In genomic region chr2:50066246-50066967, GRCm38 (mm10) we compare ENCODE assay signal across 8 mouse cellular contexts. TPM values are rescaled to one million over a fixed set of nuclear protein-coding genes. Genes with fewer than 3 reads are reported as not detected.
A peak's percentile ranks its signal among the peaks of the same experiment; 100 is the strongest.
DNase-seq lines count a peak whose midpoint lies in the region; ATAC-seq lines count a peak whose summit lies in the region.

Gene Lypd6, plus strand, starts transcription at chr2:50066429.

- H3K9me3 ChIP-seq in intestine, embryonic 15.5 days: no peaks in the 10 kb centered on the region

- peak; percentile 86 to 92 for DNase-seq in adrenal gland, adult (ENCODE audit: inconsistent age in 2 of 2, low spot score in 1 of 2)
- DNase-seq in embryo, embryonic 10.5 days (ENCODE audit: low spot score): peak; percentile 86
- DNase-seq in gastrocnemius, postnatal 36 days: peak; percentile 33 to 41
- DNase-seq in left cerebral cortex, postnatal 36 days (ENCODE audit: low spot score in 2 of 2): peak; percentile 58
- DNase-seq in right cerebral cortex, postnatal 36 days (ENCODE audit: low spot score in 2 of 2): peak; percentile 45
- DNase-seq in c-Kit-positive CD71-positive TER-119-positive erythroid progenitor cells, embryonic 14.5 days (ENCODE audit: low spot score): no peak

- peaks cover 5% of the 10 kb centered on the region; the same call in 1 of the 2 replicates for H3K4me1 ChIP-seq in intestine, embryonic 15.5 days (replicated peaks)

- H3K27ac ChIP-seq in intestine, embryonic 15.5 days: peak within 1 kb of the TSS; percentile 66

- WGBS in intestine, embryonic 15.5 days: 1% methylated on average over 75 of the region's 76 CpGs

- ATAC-seq in intestine, embryonic 15.5 days: peak; percentile 97
- peak; percentile 81 for ATAC-seq in megakaryocyte-erythroid progenitor cell, adult 5-6 weeks (replicated peaks; ENCODE audit: low FRiP score, low TSS enrichment, poor library complexity, severe bottlenecking)

- intact Hi-C loops in gastrocnemius, postnatal 36 days (cut with DNase I): no loop called here
- intact Hi-C loops in left cerebral cortex, postnatal 36 days (cut with DNase I): loop anchor here (10.0 kb wide), 2 partner anchors 198 to 302 kb away; no protein-coding TSS in a partner anchor

- H3K4me3 ChIP-seq in intestine, embryonic 15.5 days (replicated peaks): peak within 1 kb of the TSS; percentile 66

- H3K27me3 ChIP-seq in intestine, embryonic 15.5 days (replicated peaks): no peaks in the 10 kb centered on the region

- peak within 1 kb of the TSS; percentile 65 for H3K9ac ChIP-seq in intestine, embryonic 15.5 days

- H3K4me2 ChIP-seq in intestine, embryonic 15.5 days (replicated peaks): peak within 1 kb of the TSS; percentile 75

- no peaks in the 10 kb centered on the region for H3K36me3 ChIP-seq in intestine, embryonic 15.5 days

RNA-seq across cellular contexts. Expression of gene Lypd6, which starts in this region (rescaled TPM):
- 1 to 10 TPM in 1 of 2 experiments, under 1 TPM in 1; 0.57 to 1.1 TPM for total RNA-seq in gastrocnemius, postnatal 36 days (2021)
- 11.9 and 17.2 TPM in 2 replicates for polyA plus RNA-seq in intestine, embryonic 15.5 days (2015; fragmentation: Nextera tagmentation; extraction: Ambion mirVana)
- 10 to 100 TPM; 19.1 to 24.1 TPM for total RNA-seq in left cerebral cortex, postnatal 36 days (2021)
- total RNA-seq in megakaryocyte-erythroid progenitor cell, adult 5-6 weeks (2014; fragmentation: Nextera tagmentation): not detected in 2 replicates
- total RNA-seq in megakaryocyte-erythroid progenitor cell, adult 5-6 weeks (2017): 0.30 TPM in 1 of 2 replicates, not detected in the other

Comparison
In these comparisons a context has a peak if more than half of its experiments do, and no peak if none do; other contexts are left out.
1. RNA of gene Lypd6 (total RNA-seq): 19.1 to 24.1 TPM in left cerebral cortex, postnatal 36 days; 0.57 to 1.1 TPM in gastrocnemius, postnatal 36 days and 0.30 TPM in megakaryocyte-erythroid progenitor cell, adult 5-6 weeks; every median in the first group is over 4 times any median in the second.
2. Peak in ATAC-seq in megakaryocyte-erythroid progenitor cell, adult 5-6 weeks; RNA of the gene not detected or under 1 TPM.